Mouse (Mus musculus): ENCODE measurements around the gene Palld. TPM values are rescaled to one million over a fixed set of nuclear protein-coding genes. Genes with fewer than 3 reads are reported as not detected.
A peak's percentile ranks its signal among the peaks of the same experiment; 100 is the strongest.

The Palld gene
- total RNA-seq, 2 experiments from 2014 or later, result 2.8 to 4.0 TPM

DNA sequence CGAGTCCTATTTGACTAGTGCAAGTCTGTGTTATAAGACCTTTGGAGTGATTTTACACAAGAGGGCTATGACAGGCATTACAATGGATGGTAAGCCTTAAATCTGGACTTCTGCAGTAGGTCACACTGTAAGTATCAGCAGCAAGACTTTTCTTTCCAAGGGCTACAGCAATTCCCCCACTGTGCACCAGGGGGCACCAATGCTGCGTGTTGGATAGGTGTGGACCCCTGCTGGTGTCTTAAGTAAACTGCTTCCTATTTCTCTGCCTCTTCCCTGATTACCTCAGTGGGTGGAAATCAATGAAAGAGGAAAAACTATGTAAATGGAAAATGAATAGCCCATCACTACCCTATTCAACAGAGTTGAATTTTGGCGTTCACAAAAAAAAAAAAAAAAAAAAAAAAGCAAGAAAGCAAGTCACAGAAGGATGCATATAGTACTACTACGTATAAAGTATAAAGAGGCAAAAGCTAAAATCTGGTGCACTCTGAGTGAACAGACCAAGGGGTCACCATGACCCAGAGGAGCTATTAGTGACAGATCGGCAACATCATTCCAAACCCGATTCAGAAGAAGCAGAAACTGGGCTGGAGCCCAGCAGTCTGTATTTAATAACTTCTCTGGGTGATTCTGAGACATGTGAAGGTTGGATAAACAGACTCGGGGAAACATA is 362.5 kb downstream of the Palld start:
- intact Hi-C loops (cut with DNase I), result loop anchor here (1.0 to 5.0 kb wide), 3 partner anchors 147 to 522 kb away; no protein-coding TSS in a partner anchor
- peak; percentile 77 to 84 for DNase-seq (ENCODE audit: low spot score in 2 of 2)

GRCm38 (mm10) chr8:61537471-61537870 is 365.0 kb downstream of the Palld start:
- intact Hi-C loops (cut with DNase I), result no loop called here
- DNase-seq (ENCODE audit: low spot score in 2 of 2), result no peak

DNA sequence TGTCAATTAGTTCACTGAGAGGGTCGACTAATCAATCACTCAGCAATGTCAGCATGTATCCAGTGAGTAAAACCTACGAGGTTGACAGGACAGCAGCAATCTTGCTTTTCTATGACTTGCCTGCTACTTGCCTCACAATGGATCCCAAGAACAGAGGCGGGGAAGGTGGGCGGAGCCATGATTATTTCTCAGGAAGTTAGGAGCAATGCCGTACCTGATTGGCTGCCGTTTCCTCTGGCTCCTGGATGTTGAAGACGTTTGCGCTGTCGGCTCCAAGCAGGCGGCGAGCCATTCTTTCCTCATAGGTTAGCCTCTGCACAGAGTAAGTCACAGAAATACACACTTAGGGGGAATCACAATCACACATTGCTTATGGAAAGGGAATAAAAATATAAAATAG is 367.0 kb downstream of the Palld start:
- intact Hi-C loops (cut with DNase I), result no loop called here

GRCm38 (mm10) chr8:61533356-61533926 is 369.0 kb downstream of the Palld start:
- no peak for DNase-seq (ENCODE audit: low spot score in 2 of 2)
- intact Hi-C loops (cut with DNase I), result no loop called here

More for the DNA sequence above, 367.0 kb downstream of the Palld start:
- no peak for DNase-seq (ENCODE audit: low spot score in 2 of 2)

GRCm38 (mm10) chr8:61532831-61533230 is 369.7 kb downstream of the Palld start:
- no peak for DNase-seq (ENCODE audit: low spot score in 2 of 2)
- intact Hi-C loops (cut with DNase I), result no loop called here

DNA sequence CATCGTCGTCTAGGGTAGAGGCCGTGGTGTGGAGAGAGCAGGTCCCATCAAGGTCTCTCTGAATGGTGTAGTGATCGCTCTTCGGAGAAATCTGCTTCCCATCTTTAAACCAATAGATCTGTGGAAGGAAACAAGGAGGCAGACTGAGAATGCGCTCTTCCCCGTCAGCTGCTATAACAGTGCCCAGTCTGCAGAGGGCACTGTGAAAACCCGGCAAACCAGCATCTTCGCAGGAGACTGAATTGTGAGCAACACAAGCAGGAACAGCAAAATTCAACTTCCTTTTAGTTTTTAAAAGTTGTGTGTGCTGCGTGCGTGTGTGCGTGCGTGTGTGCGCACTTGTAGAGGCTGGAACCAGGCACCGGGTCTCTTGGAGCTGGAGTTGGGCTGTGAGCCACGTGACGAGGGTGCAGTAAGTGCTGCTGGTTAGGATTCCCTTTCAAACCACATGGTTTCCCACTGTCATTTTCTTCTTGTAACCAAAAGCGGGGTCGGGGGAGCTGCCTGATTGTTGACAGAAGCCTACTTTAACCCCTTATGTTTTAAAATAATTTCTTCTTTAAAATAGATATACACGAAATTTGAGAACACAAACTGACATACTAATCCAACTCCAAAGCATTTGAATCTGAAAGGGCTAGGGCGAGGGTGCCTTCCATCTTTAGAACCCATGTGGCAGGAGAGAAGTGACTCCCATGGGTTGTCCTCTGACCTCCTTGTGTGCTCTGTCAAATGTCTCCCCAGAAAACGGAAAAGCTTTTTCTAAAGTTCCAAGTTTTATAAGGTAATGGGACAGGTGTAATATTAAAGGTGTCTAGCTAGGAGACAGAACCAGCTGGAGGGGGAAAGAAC is 370.3 kb downstream of the Palld start:
- intact Hi-C loops (cut with DNase I), result no loop called here
- DNase-seq (ENCODE audit: low spot score in 2 of 2), result no peak

- intact Hi-C loops (cut with DNase I), result no loop called here
- no peak for DNase-seq (ENCODE audit: low spot score in 2 of 2)
Measured at GRCm38 (mm10) chr8:61528642-61529041, 373.8 kb downstream of the Palld start.

DNA sequence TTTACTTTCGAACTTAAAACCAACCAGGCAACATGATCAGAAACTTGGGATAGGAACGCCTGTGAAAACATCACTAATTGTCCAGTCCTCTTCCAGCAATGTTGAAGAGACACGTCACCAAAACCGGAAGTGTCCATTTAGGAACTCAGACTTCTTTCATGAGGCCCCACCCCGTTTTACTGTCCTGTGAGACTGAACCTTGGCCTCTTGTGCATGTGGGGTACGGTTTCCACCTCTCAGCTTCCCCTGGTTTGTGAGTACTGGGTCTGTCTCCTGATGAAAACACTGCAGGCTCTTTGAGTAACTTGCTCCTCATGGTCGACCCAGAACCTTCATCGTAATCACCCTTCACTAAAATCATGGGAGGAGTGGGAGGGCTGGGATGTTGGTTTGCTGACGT is 374.3 kb downstream of the Palld start:
- DNase-seq (ENCODE audit: low spot score in 2 of 2), result no peak
- intact Hi-C loops (cut with DNase I), result no loop called here

DNA sequence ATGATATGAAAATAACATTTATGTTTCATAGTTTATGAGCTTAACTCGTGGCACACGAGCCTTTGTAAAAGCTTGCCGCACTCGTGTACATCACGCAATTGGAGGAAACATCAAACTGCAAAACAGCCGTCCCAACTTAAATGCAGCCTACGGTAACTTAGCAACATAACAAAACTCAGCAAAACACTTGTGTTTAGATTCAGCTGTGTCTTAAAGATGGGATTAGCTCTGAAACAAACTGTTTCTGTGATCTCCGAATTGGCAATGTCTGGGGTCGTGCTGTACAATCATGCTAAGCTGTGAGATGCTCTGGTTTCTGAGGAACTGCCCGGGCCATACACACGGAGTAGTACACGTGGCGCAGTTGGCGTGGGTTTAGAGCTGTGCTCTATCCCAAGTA is 375.5 kb downstream of the Palld start:
- DNase-seq (ENCODE audit: low spot score in 2 of 2), result no peak
- intact Hi-C loops (cut with DNase I), result no loop called here

GRCm38 (mm10) chr8:61522132-61522531 is 380.4 kb downstream of the Palld start:
- intact Hi-C loops (cut with DNase I), result loop anchor here (5.0 kb wide), 1 partner anchor 355 kb away; no protein-coding TSS in a partner anchor

DNA sequence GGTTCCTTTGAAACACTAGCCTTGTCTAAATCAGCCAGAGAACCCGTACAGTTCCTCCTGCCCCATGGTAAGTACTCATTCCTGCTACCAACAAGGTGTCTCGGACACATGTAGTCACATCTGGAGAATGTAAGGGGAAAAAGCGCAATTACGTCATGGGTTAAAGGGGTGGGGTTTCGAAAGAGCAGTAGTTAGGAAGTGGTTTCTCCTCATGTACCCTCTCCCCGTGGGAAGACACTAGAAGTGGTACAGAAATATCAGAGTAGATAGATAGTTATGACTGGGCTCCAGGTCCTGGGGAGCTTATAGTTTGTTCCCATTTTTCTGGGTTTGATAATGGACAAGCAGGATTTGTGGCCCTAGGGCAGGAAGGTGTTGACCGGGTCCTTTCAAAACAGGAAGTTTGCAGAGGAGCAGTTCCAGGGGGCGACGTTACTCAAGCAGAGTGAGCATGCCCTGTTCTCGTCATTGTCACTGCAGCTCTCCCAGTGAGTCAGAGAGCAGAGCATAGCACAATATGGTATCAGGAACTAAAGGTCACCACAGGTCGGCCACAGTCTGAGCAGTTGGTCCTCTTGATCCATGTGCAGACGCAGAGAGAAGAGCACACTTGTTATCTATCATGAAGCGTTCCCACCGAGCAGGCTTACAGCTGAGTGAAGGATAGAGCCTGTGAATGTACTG is 384.8 kb downstream of the Palld start:
- intact Hi-C loops (cut with DNase I), result loop anchor here (5.0 to 10.0 kb wide), 3 partner anchors 440 to 1013 kb away; partner anchors contain the start of genes Aadat and Gm10283
- no peak for DNase-seq (ENCODE audit: low spot score in 2 of 2)

More at GRCm38 (mm10) chr8:61522132-61522531, 380.4 kb downstream of the Palld start:
- DNase-seq (ENCODE audit: low spot score in 2 of 2), result peak in 1 of 2 experiments; percentile 22

GRCm38 (mm10) chr8:61516745-61517501 is 385.6 kb downstream of the Palld start:
- DNase-seq (ENCODE audit: low spot score in 2 of 2), result no peak
- intact Hi-C loops (cut with DNase I), result loop anchor here (5.0 to 10.0 kb wide), 3 partner anchors 440 to 1012 kb away; partner anchors contain the start of genes Aadat and Gm10283

GRCm38 (mm10) chr8:61515931-61516744 is 386.4 kb downstream of the Palld start:
- DNase-seq (ENCODE audit: low spot score in 2 of 2), result peak; percentile 80 to 82
- intact Hi-C loops (cut with DNase I), result loop anchor here (5.0 to 10.0 kb wide), 3 partner anchors 439 to 1011 kb away; partner anchors contain the start of genes Aadat and Gm10283

DNA sequence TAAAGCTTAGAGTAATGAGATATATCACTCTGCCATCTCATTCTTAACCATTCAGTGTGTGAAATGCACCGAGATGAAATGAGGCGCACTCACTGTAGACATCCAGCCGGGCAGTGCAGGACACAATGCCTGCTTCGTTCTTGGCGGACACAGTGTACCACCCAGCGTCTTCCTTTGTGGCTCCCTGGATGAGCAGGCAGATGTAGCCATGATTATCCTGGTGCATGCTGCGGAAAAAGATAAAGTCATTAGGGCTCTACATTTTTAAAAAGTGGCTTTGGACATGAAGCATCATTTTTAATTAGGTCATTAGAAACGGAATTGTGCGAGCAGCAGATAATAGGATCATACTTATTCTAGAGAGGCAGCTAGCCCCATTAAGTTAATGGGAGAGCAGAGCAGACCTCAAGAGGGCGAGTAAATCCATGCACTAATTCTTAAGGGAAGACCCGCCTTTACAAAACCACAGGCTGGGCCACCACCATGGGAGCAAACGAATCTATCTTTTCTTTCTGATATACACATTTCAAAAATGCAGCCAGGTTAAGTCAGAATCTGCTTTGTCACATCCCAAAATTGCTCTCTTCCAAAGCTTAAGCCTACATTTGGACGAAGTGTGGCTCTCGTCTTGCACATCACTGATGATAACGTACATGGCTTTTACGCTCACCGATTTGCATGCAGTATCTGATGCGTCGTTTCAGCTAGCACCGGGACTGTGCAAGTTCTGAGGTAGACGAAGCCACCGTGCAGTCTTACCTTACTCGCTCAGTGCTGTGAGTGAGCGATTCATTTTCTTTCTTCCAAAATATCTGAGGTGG is 387.2 kb downstream of the Palld start:
- DNase-seq (ENCODE audit: low spot score in 2 of 2), result no peak
- intact Hi-C loops (cut with DNase I), result loop anchor here (5.0 to 10.0 kb wide), 3 partner anchors 438 to 1011 kb away; partner anchors contain the start of genes Aadat and Gm10283

DNA sequence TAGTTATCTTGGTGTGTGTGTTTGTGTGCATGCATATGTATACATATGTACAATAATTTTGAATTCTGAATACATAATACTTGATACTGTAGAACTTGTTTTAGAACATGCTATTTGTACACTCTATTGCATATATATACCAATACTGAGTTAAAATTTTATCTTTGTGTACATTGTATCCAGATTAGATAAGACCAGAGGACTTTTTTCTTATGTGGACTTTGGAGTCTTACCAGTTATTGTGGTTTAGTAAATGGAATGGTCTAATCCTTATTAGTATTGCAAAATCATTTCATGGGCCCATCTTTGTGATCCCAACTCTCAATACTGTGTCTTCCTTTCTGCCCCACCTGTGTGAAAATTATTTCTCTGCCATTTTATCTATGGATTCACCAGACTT is 400.2 kb downstream of the Palld start:
- no peak for DNase-seq (ENCODE audit: low spot score in 2 of 2)
- intact Hi-C loops (cut with DNase I), result loop anchor here (5.0 kb wide), 1 partner anchor 430 kb away; no protein-coding TSS in a partner anchor

DNA sequence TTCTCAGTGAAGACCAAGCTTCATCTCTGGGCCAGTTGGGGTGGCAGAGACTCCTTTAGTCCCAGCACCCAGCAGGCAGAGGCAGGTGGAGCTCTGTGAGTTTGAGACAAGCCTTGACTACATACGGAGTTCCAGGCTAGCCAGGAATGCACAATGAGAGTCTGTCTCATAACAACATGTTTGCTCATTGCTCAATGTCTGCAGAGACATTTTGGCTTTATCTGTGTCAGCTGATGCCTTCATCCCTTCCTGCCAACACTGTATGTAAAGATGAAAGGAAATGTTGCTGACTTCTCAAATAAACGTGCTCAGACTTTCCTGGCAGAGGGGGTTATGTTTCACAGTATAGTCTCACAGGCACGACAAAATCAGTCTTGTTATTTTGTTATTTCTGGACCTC is 401.6 kb downstream of the Palld start:
- intact Hi-C loops (cut with DNase I), result loop anchor here (5.0 kb wide), 1 partner anchor 429 kb away; no protein-coding TSS in a partner anchor
- no peak for DNase-seq (ENCODE audit: low spot score in 2 of 2)

- intact Hi-C loops (cut with DNase I), result no loop called here
- no peak for DNase-seq (ENCODE audit: low spot score in 2 of 2)
Measured at GRCm38 (mm10) chr8:61499035-61499434, 403.5 kb downstream of the Palld start.
